Mouse (Mus musculus) CH12.LX (cell line): ENCODE data around the gene Hoxd3.

Experiments
- CTCF ChIP-seq, 2 experiments: IDR thresholded peaks in 1 of 2; conservative IDR thresholded peaks in 1 of 2; 2 replicates each; pipeline ENCODE4 v1.5.1; 2011 to 2012; ENCODE audit warnings: low read depth in 2 of 2, low read length in 2 of 2, improper control_type of control experiment in 1 of 2, inconsistent platforms in 1 of 2, mild to moderate bottlenecking in 1 of 2, moderate library complexity in 1 of 2
- E2F4 ChIP-seq: IDR thresholded peaks from 2 replicates; pipeline ENCODE4 v1.6.1; 2011; ENCODE audit warnings: low read depth, low read length, improper control_type of control experiment; ENCODE audit not compliant: insufficient replicate concordance
- EP300 ChIP-seq: IDR thresholded peaks from 2 replicates; pipeline ENCODE4 v1.6.1; 2011; ENCODE audit warnings: low read length, improper control_type of control experiment
- ETS1 ChIP-seq: conservative IDR thresholded peaks from 2 replicates; pipeline ENCODE4 v1.6.1; 2012; ENCODE audit warnings: low read depth, mild to moderate bottlenecking, inconsistent platforms, low read length, improper control_type of control experiment, moderate library complexity
- MAZ ChIP-seq: IDR thresholded peaks from 2 replicates; pipeline ENCODE4 v1.6.1; 2012; ENCODE audit warnings: low read depth, mild to moderate bottlenecking, inconsistent platforms, low read length, improper control_type of control experiment, moderate library complexity
- MEF2A ChIP-seq: IDR thresholded peaks from 2 replicates; pipeline ENCODE4 v1.6.1; 2014; ENCODE audit warnings: low read depth, mild to moderate bottlenecking, inconsistent platforms, low read length, improper control_type of control experiment, borderline replicate concordance
- MYC ChIP-seq: IDR thresholded peaks from 2 replicates; pipeline ENCODE4 v1.6.1; 2011; ENCODE audit warnings: low read depth, mild to moderate bottlenecking, improper control_type of control experiment, low read length
- NRF1 ChIP-seq: IDR thresholded peaks from 2 replicates; pipeline ENCODE4 v1.6.1; 2014; ENCODE audit warnings: low read depth, mild to moderate bottlenecking, inconsistent platforms, low read length, improper control_type of control experiment, moderate library complexity
- POLR2A ChIP-seq: IDR thresholded peaks from 2 replicates; pipeline ENCODE4 v1.6.1; 2011; ENCODE audit warnings: low read depth, mild to moderate bottlenecking, improper control_type of control experiment, low read length
- RAD21 ChIP-seq: IDR thresholded peaks from 2 replicates; pipeline ENCODE4 v1.6.1; 2011; ENCODE audit warnings: low read depth, mild to moderate bottlenecking, low read length, improper control_type of control experiment, moderate library complexity
- SIN3A ChIP-seq: IDR thresholded peaks from 2 replicates; pipeline ENCODE4 v1.6.1; 2012; ENCODE audit warnings: low read length, improper control_type of control experiment, inconsistent platforms
- USF1 ChIP-seq: IDR thresholded peaks from 2 replicates; pipeline ENCODE4 v1.6.1; 2014; ENCODE audit warnings: low read depth, mild to moderate bottlenecking, inconsistent platforms, low read length, improper control_type of control experiment
- ZKSCAN1 ChIP-seq: IDR thresholded peaks from 2 replicates; pipeline ENCODE4 v1.6.1; 2012; ENCODE audit warnings: low read depth, inconsistent platforms, low read length, improper control_type of control experiment, borderline replicate concordance

DNA sequence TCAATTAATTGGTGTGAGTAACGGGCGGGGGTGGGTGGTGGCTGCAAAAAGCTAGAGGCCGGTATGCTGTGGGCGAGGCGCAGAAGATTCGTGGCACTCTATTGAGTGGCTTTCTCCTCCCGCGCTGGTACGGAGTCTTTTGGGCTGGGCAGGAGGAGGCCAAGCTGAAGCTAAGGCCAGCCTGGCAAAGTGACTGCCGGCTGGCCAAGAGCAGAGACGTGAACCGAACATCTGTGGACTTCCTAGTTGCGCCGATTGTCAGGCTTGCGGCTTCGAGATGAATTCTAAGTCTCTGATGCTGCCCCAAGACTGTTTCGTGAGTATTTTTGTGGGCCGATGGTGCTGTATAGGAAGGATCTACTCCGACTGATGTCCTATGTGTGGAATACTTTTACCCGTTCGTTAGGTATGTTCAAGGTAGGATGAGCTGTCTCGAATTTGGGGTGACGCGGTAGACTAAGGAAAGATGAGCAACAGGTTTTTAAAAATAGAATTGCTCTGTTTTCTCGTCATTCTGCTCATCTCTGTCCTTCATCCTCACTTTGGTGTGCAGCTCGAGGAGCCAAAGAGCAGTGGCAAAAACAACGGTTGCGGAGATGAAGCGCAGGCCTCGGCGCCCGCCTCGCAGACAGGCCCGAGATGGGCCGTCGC is 44.4 kb upstream of the Hoxd3 start:
- no peak for TF ChIP-seq POLR2A
- TF ChIP-seq EP300, result no peak
- TF ChIP-seq MAZ, result no peak
- TF ChIP-seq CTCF (conservative IDR thresholded peaks at IDR 0.05 in 1 of 2, IDR thresholded peaks at IDR 0.05 in 1 of 2; ENCODE audit: low read depth in 2 of 2, low read length in 2 of 2), result no peak
- no peak for TF ChIP-seq ETS1
- no peak for TF ChIP-seq E2F4
- no peak for TF ChIP-seq SIN3A
- TF ChIP-seq NRF1, result no peak
- no peak for TF ChIP-seq ZKSCAN1
- no peak for TF ChIP-seq USF1
- no peak for TF ChIP-seq MYC
- no peak for TF ChIP-seq MEF2A
- TF ChIP-seq RAD21, result no peak
